Mouse (Mus musculus) ES-E14 (cell line): Measurements from ENCODE around the gene T. TPM values are rescaled to one million over a fixed set of nuclear protein-coding genes. Genes with fewer than 3 reads are reported as not detected.
"Not testable (repeated sequence)": the region's sequence is repeated elsewhere in the genome, so short reads cannot be mapped to it uniquely, and the experiment has no call there.

Source experiments
- DNase-seq: peaks from one replicate; pipeline ENCODE4 v3.0.0-alpha.2; 2013; ENCODE audit warnings: low read depth, low spot score
- H3K27ac ChIP-seq: 2 replicates; pipeline ENCODE4 v1.5.1; 2012; ENCODE audit warnings: low read depth, mild to moderate bottlenecking, low read length, moderate library complexity, mixed read lengths; ENCODE audit not compliant: poor library complexity, insufficient read depth, severe bottlenecking
- H3K36me3 ChIP-seq: 2 replicates; pipeline ENCODE4 v1.6.1; 2012; ENCODE audit warnings: mild to moderate bottlenecking, low read length, moderate library complexity, mixed read lengths; ENCODE audit not compliant: control insufficient read depth, poor library complexity, insufficient read depth, severe bottlenecking
- H3K4me1 ChIP-seq, 2 experiments: fragments of 150-350 bp in 1 of 2; sonication (generic) in 1 of 2; 2 replicates each; pipeline ENCODE4 v1.6.1; 2012; ENCODE audit warnings: low read length in 2 of 2, mild to moderate bottlenecking in 1 of 2, mixed read lengths in 1 of 2; ENCODE audit not compliant: control insufficient read depth in 2 of 2, insufficient read depth in 2 of 2, poor library complexity in 1 of 2
- H3K4me3 ChIP-seq, 2 experiments: fragments of 150-350 bp in 1 of 2; sonication (generic) in 1 of 2; 2 replicates each; pipeline ENCODE4 v1.5.1; 2012; ENCODE audit warnings: low read length in 2 of 2, low read depth in 1 of 2, mild to moderate bottlenecking in 1 of 2, mixed read lengths in 1 of 2; ENCODE audit not compliant: insufficient read depth in 1 of 2, poor library complexity in 1 of 2, severe bottlenecking in 1 of 2
- H3K9ac ChIP-seq: 2 replicates; pipeline ENCODE4 v1.6.1; 2012; ENCODE audit warnings: low read depth, mild to moderate bottlenecking, low read length, mixed read lengths; ENCODE audit not compliant: poor library complexity, insufficient read depth, severe bottlenecking
- H3K9me3 ChIP-seq: fragments of 150-350 bp; sonication (generic); 2 replicates; pipeline ENCODE4 v1.6.1; 2012; ENCODE audit warnings: low read depth, mild to moderate bottlenecking, low read length; ENCODE audit not compliant: control insufficient read depth, insufficient read depth
- CHD2 ChIP-seq: IDR thresholded peaks from 2 replicates; pipeline ENCODE4 v1.6.1; 2014; ENCODE audit warnings: mild to moderate bottlenecking, low read depth, low read length, inconsistent platforms
- HCFC1 ChIP-seq: IDR thresholded peaks from 2 replicates; pipeline ENCODE4 v1.6.1; 2012; ENCODE audit warnings: low read length, inconsistent platforms, borderline replicate concordance; ENCODE audit not compliant: insufficient read depth
- MAFK ChIP-seq: IDR thresholded peaks from 2 replicates; pipeline ENCODE4 v1.6.1; 2014; ENCODE audit warnings: mild to moderate bottlenecking, low read depth, low read length, inconsistent platforms; ENCODE audit not compliant: insufficient read depth
- ZC3H11A ChIP-seq: IDR thresholded peaks from 2 replicates; pipeline ENCODE4 v1.6.1; 2012; ENCODE audit warnings: low read depth, mild to moderate bottlenecking, inconsistent platforms, low read length, borderline replicate concordance
- ZNF384 ChIP-seq: IDR thresholded peaks from 2 replicates; pipeline ENCODE4 v1.6.1; 2012; ENCODE audit warnings: low read depth, low read length, inconsistent platforms
- in situ Hi-C, 2 experiments: fragments of 600-800 bp; cut with MboI; formaldehyde crosslinking; loops; one replicate each; pipeline ENCODE4 v1.15.1; 2025; ENCODE audit warnings: low sequenced_read_pairs in 2 of 2, inconsistent platforms in 1 of 2; ENCODE audit not compliant: unreplicated experiment in 2 of 2
- total RNA-seq: library from RNA; depleted of rRNA; stranded (reverse); fragments of 300-350 nt; gene quantifications from 2 replicates; pipeline ENCODE4 v1.2.3, GENCODE M21; 2012

T gene
- total RNA-seq, 1 experiment, result 3.5 TPM

DNA sequence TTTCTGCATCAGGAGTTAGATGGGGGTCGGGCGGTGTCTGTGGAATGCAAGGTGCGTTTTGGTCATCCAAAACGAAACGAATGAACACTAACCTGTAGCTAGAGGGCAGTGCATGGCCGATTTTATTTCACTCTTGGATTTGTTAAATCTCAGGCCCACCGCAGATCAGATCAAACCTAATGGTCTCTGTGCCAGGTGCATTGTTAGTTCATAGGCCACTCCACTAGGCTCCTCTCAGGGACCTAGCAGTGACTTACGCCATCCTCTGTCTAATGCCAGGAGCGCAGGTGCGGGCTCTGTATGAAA is 44.5 kb upstream of the T start:
- Histone ChIP-seq H3K9me3 (no peaks in the 10 kb centered on the region), H3K4me1 (peaks cover 0 to 2% of the 10 kb centered on the region in 2 experiments; a peak in 1 of 4 replicates), H3K9ac (no peak overlapping the region), H3K27ac (no peak overlapping the region), H3K36me3 (no peaks in the 10 kb centered on the region), H3K4me3 (no peak overlapping the region; a peak in 1 of 4 replicates)
- TF ChIP-seq ZNF384 (no peak), CHD2 (no peak), ZC3H11A (no peak), MAFK (no peak), HCFC1 (no peak)
- in situ Hi-C loops, result no loop called here
- no peak for DNase-seq

DNA sequence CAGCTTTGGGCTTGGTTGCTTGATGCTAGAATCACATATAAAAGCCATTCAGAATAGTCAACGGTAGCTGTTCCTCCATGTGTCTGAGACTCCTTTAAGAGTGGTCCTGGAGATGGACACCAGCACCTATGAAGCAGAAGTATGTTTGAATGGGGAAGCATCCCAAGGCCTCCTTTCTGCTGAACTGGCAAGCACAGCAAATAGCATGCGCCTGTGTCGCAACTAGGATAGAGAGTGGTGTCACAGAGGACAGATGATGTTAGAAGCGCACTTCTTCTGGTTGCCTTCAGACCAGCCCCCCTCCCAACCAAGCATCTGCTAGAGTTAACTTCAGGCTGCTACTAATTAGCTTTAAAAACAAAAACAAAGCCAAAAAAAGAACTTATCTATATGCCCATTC is 43.7 kb upstream of the T start:
- Histone ChIP-seq H3K4me1 (peaks cover 0 to 2% of the 10 kb centered on the region in 2 experiments; a peak in 1 of 4 replicates), H3K4me3 (no peak overlapping the region), H3K36me3 (no peaks in the 10 kb centered on the region), H3K9me3 (no peaks in the 10 kb centered on the region), H3K9ac (no peak overlapping the region), H3K27ac (no peak overlapping the region)
- DNase-seq, result no peak
- in situ Hi-C loops, result no loop called here
- TF ChIP-seq ZNF384, result no peak
- TF ChIP-seq ZC3H11A, result no peak

DNA sequence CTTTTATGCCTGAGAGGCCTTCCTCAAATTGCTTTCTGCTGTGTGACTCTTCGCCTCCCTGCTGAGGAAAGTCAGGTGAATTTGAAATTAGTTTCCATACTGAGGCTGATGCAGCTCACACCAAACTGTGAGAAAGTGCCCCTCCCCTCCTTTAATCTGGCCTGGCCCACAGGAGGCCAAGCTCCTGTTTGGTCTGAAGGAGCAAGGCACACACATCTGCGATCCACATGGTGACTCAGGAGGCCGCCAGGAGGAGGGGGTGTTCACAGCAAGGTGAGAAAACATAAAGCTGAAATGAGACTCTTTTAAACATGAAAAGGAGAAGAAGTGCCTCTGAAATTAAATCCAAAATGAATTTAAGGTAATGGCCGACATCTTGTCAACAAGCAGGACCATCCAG is 37.9 kb upstream of the T start:
- H3K4me3 ChIP-seq, result no peak overlapping the region
- TF ChIP-seq ZC3H11A, result no peak
- no peak for TF ChIP-seq ZNF384
- TF ChIP-seq CHD2, result no peak
- no peak for TF ChIP-seq MAFK
- TF ChIP-seq HCFC1, result no peak
- H3K9ac ChIP-seq, result no peak overlapping the region
- H3K4me1 ChIP-seq, result peaks cover 2 to 10% of the 10 kb centered on the region in 2 experiments; a peak in 1 of 4 replicates
- DNase-seq, result no peak
- H3K9me3 ChIP-seq, result no peaks in the 10 kb centered on the region
- no peaks in the 10 kb centered on the region for H3K36me3 ChIP-seq
- H3K27ac ChIP-seq, result no peak overlapping the region
- in situ Hi-C loops, result no loop called here

DNA sequence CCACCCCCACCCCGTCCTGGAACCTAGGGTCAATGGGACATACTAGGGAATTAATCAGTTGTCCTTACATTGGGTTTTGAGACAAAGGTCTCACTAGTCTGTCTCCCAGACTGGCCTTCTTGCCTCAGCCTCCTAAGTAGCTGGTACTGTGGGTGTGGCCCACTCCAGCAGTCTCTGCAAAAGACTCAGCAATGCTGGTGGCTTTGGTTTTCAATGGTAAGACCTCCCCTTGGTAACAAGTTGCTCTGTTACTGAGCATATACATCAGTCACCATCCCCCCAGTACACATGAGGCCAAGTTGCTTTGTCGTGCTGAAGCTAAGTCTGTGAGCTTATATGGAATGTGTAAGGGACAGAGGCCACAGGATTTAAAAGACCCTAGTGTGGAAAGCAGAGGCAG is 36.3 kb upstream of the T start:
- in situ Hi-C loops, result no loop called here
- H3K36me3 ChIP-seq, result no peaks in the 10 kb centered on the region
- DNase-seq, result no peak
- no peak overlapping the region for H3K4me3 ChIP-seq
- no peaks in the 10 kb centered on the region for H3K9me3 ChIP-seq
- TF ChIP-seq CHD2 (no peak), ZC3H11A (no peak), ZNF384 (no peak), MAFK (no peak), HCFC1 (no peak)
- no peak overlapping the region for H3K27ac ChIP-seq
- H3K4me1 ChIP-seq, result peaks cover 2 to 10% of the 10 kb centered on the region in 2 experiments; a peak in 1 of 4 replicates
- H3K9ac ChIP-seq, result no peak overlapping the region

DNA sequence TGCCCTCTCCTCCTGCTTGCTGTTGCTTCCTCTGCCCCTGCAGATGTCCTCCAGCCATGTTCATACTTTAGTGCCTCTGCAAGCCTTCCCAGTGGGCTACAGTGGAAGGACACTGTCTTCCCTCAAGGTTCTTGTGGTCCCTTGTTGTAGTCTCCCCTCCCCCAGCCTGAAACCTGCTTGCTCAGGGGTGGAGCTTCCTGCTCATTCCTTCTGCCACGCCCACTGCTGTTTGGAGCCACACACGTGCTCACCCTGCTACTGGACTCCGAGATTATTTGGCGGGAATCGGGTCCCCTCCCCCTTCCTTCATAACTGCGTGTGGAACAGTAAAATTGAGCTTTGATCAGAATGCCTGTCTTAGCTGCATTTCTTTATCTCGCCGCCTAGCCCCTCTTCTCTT is 30.3 kb upstream of the T start:
- H3K27ac ChIP-seq, H3K4me3 ChIP-seq, H3K36me3 ChIP-seq, in situ Hi-C loops, H3K9ac ChIP-seq, H3K9me3 ChIP-seq, H3K4me1 ChIP-seq, DNase-seq: not testable (repeated sequence)
